Mouse (Mus musculus): ENCODE measurements around the gene Eps8.

DNA sequence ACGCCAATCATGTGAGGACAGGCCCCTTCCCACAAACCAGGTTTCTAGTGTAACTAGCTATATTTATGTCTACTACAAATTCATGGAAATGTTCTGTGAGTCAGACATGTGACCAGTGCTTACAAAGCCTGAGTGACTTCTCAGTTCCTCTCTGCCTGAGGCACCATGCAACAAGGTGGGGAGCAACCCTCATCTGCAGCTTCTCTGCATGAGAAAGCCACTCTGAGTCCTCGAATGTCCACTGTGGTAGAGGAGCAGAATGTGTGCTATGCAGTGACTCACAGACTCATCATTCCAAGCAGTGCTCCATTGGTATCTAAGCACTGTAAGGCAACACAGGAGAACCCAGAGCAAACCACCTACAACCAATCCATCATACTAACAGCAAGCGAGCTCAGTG is 88.8 kb downstream of the Eps8 start:
- TF ChIP-seq POLR2A (IDR thresholded peaks at IDR 0.05; ENCODE audit: control insufficient read depth in 1 of 2, insufficient read depth in 1 of 2, low read depth in 1 of 2, low read length in 2 of 2, poor library complexity in 1 of 2) (no peak), GATA1 (IDR thresholded peaks at IDR 0.05; ENCODE audit: low read depth, low read length) (no peak), EP300 (IDR thresholded peaks at IDR 0.05; ENCODE audit: low read depth in 1 of 2, low read length in 2 of 2) (no peak), CTCF (IDR thresholded peaks at IDR 0.05 in 2 of 3, conservative IDR thresholded peaks at IDR 0.05 in 1 of 3; ENCODE audit: control insufficient read depth in 1 of 3, insufficient read depth in 1 of 3, low read depth in 2 of 3, low read length in 3 of 3, poor library complexity in 1 of 3, severe bottlenecking in 1 of 3) (no peak), MAX (IDR thresholded peaks at IDR 0.05; ENCODE audit: low read length) (no peak), GABPA (IDR thresholded peaks at IDR 0.05; ENCODE audit: low read depth, low read length) (no peak), MYC (IDR thresholded peaks at IDR 0.05; ENCODE audit: low read depth, low read length) (no peak), MAZ (IDR thresholded peaks at IDR 0.05; ENCODE audit: low read depth, low read length) (no peak), RAD21 (IDR thresholded peaks at IDR 0.05; ENCODE audit: low read depth, low read length) (no peak), RCOR1 (IDR thresholded peaks at IDR 0.05; ENCODE audit: low read depth, low read length) (no peak), E2F4 (IDR thresholded peaks at IDR 0.05; ENCODE audit: borderline replicate concordance, low read depth, low read length) (no peak), TBP (IDR thresholded peaks at IDR 0.05; ENCODE audit: low read depth, low read length) (no peak), NELFE (IDR thresholded peaks at IDR 0.05; ENCODE audit: low read depth, low read length) (no peak), ELF1 (IDR thresholded peaks at IDR 0.05; ENCODE audit: low read depth, low read length) (no peak)
